Mouse (Mus musculus): ENCODE data around the gene Epb41l1.

The Epb41l1 gene

DNA sequence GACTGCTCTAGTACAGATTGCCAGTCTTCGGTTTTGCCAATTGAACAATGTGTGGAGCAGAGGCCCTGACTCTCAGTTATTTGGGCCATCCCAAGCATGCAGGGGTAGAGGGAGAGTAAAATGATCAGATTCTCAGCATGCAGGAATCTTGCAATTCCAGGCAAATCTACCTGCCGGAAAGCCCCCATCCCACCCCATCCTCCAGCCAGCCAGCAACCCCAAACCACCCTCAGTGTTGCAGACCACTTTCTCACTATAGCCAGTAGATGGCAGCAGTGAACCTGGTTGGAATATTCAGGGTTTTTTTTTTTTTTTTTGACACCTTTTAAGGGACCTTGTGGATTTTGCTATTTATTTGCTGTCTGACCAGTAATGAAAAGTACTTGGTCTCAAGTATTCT, 109.0 kb downstream of the Epb41l1 start:
- CTCF ChIA-PET: interaction anchor here (0.7 kb wide), 1 partner anchor 231 kb away, joined by 10 read pairs; no protein-coding TSS in a partner anchor

DNA sequence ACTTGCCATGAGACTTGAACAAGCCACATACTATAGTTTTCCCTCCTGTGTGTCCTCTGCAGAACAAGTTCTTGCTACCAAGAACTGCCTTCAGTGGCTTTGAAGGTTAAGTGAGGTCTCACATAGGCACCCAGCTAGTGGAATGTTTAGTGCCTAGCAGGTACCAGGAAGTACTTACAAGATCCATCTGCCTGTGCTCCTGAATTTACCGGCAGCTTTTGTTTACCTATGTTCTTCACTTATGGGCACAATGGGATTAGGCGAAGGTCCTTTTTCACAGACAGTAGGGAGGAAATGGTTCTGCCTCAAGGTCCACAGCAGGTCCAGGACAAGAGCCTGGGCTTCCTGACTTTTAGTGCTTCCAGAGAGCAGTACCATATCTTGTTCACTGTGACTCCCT, 112.5 kb downstream of the Epb41l1 start:
- CTCF ChIA-PET: no interaction called here

DNA sequence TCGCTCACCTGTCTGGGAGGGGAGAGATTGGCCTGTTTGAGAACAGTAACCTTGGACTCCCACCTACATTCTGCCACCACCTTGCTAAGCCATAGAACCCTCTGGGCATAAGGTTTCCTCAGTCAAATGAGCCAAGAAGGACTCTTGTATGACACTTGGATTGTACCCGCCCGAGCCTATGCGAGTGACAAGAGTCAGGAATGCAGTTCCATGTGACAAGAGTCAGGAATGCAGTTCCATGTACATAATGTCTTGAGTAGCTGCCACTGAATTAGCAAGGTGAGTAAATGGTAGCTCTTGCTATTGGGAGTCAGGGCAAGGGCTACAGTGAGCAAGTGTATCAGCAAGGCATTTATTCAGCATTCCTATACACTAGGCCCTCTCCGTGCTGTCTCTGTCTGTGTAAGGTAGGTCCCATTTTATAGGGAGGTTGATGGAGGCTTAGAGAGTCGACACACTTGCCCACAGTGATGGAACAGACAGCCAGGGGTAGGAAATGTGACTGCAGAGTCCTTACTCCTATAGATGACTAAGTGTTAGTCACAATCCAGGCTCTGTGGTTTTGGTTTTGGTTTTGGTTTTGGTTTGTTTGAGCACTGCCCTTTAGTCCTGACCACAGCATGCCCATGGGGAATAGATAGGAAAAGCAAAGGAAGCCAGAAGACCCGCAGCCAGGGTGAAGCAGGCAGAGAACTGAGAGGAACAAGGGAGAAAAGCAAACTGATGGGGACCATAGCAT, 118.3 kb downstream of the Epb41l1 start:
- CTCF ChIA-PET: no interaction called here

DNA sequence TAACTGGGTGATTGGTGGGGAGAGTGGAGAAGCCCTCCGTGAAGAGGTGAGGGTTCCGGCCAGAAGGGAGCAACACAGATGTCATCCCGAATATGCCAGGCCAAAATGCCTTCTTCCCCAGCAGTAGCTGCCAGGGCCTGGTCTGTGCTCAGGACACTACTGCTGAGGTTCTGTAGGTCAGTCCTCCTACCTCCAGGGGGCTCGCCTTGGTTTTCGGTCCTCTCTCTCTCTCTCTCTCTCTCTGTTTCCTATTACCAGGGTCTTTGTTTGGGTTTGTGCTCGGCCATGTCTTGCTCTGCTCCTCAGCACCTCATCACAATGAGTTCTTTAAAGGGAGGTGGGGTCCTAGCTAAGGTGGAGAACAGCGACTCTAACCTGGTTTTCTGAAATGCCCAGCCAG, 120.3 kb downstream of the Epb41l1 start:
- CTCF ChIA-PET: no interaction called here

DNA sequence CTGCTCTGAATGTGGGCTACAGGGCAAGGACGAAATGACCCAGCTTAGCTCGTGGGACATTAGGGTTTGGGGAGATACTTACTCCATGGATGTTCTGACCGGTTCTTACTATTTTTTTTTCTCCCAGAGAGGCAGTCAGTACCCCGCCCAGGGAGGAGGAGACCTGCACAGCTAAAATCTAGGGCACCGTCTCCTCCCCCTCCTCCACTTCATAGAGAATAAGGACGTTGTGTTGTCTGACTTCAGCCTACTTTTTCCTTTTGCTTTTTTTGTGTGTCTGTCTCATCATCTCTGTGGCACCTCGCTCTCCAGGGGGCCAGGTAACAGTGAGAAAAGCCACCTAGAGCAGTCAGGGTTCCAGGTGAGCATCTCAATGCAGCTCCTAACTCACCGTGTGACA, 121.7 kb downstream of the Epb41l1 start:
- CTCF ChIA-PET: no interaction called here

DNA sequence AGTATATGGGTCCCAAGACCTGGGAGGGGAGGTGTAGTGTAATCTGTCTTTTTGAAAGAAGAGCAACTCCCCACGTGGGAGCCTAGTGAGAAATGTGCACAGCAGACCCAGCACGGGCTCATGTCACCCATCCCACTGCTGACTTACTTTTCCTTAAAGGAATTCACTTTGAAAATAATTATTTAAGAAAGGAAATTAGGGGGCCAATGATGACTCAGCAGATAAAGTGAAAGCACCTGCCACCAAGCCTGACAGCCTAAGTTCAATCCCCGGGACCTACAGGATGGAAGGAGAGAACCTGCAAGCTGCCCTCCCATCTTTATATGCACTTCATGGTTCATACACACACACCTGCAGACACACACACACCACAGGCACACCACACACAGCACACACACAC, 123.1 kb downstream of the Epb41l1 start:
- CTCF ChIA-PET: no interaction called here

DNA sequence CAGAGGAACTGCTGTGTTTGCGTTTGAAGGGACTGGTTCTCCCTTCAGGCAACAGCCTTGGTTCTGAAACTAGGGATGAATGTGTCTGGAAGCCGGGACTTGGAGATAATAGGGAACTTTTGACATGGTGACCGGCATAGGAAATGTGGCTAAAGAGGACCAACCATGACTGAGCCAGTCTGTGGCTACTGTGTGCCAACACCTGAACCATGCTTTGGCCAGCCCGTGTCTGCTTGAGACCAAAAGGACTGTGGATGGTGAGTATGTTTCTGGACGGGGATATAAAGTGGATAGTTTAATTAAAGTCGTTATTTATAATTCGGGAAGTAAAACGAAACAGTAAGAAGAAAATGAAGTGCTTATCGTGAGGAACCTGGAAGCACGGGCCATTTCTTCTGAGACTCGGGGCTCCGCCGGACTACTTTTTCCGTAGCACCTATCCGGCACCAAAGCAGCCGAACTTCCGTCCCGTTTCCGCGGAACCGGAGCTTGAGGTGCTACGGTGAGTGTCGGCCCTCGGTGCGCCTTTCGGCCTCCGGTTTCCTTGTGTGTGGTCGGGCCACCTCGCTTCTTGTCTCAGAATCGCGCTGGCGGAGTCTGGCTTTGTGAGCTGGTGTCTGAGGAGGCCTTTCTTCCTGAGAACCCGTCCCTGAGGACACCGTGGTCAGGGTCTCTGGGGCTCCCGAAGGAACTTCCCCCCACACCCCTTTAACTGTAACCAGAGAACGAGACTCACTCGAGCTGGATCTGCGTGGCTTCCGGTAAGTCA, 126.6 kb downstream of the Epb41l1 start, which contains the start of gene Aar2:
Gene Aar2, plus strand, starts transcription at position 462 of the 769 bp plus-strand sequence.
- CTCF ChIA-PET: interaction anchor here (0.6 kb wide), 1 partner anchor 262 kb away, joined by 3 read pairs; no protein-coding TSS in a partner anchor

DNA sequence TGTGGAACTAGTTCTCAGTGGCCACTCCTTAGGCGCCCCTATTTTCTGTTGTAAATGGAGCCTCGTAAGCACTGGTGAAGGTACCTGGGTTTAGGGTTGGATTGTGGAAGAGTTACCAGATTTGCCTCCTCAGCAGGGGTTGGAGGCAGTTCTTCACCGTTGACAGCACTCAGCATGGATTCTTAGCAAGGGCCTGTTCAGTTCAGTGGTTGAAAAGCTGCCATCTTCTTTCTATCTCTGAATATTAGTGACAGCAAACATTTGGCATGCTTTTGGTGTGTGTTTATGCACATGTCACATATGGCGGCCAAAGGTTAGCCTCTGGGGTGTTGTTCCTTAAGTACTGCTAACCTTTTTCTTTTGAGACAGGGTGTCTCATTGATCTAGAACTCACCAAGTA, 131.7 kb downstream of the Epb41l1 start:
- CTCF ChIA-PET: no interaction called here

DNA sequence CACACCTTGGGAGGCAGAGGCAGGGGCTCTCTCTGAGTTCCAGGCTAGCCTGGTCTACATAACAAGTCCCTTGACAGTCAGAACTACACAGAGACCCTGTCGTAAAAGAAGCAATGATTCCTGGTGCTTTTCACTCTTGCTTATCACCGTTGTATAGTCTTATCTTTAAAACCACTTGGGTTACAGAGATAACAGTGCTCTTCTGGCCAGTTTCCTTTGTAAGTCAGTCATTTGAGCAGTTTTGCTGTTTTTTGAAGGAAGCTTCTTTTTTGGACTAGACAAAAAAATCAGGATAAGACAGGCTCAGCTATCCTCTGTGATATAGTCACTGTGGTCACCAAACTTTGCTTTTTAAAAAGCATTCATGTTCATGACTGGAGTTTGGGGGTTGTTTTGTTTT, 141.1 kb downstream of the Epb41l1 start:
- CTCF ChIA-PET: no interaction called here

DNA sequence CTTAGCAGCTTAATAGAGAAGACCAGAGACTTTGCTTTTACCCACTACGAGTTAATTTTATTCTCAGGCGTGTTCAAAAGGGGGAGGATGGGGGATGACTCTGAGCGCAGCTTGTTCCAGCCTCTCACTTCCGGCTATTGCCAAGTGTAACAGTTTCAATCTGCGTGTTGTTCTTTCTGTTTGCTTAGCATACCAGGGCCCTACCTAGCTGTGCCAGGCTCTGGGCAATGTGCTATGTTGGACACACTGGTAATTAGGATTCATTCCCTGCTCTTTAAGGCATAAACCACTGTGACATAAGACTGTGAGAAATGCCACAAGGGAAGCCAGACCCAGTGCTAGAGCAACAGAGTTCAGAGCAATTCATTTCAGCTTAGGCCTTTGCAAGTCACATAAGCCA, 142.8 kb downstream of the Epb41l1 start:
- CTCF ChIA-PET: interaction anchor here (0.5 kb wide), 1 partner anchor 277 kb away, joined by 8 read pairs; no protein-coding TSS in a partner anchor

DNA sequence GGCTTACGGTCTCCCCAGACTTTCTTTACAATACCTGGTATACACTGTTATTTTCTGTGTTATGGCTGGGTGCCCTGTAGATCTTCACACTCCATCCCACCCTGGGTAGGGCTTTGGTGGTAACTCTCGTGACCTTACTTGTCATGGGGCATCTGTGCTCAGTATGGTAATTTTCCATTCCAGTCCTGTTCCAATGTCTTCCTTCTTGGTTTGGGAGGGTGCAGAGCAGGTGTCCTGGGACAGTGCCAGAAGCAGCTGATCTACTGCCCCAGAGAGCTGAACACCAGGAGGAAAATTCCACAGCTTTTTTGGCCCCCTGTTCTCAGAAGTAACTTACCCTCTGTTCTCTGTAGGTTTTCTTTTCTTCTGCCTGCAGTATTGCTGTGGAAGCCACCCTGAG, 145.8 kb downstream of the Epb41l1 start:
- CTCF ChIA-PET: interaction anchor here (0.5 kb wide), 2 partner anchors 37 to 1002 kb away, joined by 3 to 4 read pairs; no protein-coding TSS in a partner anchor

DNA sequence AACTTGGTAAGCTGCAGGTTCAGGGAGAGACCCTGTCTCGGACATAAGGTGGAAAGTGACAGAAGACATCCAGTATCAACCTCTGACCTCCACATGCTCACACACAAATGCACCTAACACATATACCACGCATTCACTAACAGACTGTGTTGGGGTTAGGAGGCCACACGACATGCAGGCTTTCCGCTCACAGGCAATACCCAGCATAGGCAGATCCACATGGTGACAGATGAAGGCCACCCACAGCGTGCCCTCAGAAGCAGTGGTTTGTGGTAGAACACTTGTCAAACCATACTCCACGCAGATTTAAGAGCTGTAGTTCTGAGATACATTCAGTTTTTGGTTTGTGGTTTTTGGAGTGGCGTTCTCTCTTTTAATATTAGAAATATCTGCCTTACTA, 147.9 kb downstream of the Epb41l1 start:
- CTCF ChIA-PET: no interaction called here

DNA sequence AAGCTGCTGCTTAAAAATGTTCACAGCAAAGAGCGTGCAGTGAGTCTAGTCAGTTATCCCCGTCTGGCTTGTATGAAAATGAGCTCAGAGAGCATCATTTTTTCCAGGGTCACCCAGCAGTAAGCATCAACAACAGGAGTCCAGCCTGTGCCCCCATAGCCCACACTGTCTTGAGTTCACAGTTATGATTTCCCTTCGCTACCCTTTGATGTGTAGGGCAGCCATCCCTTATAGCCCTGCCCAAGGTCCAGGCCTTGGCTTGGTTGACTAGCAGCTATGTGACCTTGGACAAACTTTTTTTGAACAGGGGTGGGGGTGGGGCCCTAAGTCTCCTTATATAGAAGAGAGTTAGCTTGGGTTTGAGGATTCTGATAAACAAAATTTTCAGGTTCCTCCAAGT, 148.6 kb downstream of the Epb41l1 start:
- CTCF ChIA-PET: no interaction called here

DNA sequence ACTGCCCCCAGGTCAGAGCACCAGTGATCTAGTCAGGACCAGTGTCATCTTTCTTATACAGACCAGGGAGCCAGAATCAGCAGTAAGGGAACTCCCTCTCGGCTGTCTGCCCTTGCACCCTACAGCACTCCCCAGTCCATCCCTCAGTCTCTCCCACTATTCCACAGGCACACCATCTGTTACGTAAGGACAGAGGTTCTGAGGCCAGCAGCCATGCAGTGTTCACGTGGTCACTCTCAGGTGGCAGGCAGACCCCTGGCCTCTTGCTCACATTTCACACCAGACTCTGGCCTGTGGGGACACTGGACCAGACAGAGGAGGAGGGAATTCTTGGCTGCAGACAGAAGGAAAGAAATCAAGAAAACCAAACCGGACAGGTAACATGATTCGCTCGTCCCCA, 150.8 kb downstream of the Epb41l1 start:
- CTCF ChIA-PET: no interaction called here

DNA sequence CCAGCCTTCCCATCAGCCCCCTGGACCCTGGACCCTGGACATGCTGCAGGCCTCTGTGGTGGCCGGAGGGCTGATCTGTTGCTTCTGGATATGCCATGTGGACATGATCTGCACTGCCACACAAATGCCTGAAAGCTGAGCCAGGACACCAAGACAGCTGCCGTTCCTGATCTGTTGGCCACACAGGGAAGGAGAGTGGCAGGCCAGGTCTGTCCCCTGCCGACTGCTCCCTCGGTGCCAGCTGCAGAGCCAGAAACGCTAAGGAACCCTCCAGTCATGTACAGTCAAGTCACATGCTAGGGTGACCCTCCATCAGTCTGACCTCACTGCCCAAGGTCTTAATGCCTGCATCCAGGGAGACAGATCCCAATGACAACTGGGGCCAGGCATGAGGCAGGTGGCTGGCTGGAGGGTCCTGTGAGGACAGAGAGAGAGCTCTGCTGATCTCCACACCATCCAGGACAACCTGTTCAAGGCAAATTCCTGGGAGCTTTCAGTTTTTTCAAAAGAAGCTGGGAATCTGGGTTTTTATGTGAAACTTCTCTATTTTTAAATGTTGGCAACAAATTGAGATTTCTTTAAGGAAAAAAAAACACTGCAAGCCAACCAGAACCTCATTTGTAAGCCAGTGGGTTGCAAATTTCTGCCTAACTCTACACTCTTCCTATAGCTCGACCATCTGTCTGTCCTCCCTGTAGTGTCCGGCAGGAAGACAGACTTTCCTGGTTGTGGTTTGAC, 156.3 kb downstream of the Epb41l1 start:
- CTCF ChIA-PET: no interaction called here

DNA sequence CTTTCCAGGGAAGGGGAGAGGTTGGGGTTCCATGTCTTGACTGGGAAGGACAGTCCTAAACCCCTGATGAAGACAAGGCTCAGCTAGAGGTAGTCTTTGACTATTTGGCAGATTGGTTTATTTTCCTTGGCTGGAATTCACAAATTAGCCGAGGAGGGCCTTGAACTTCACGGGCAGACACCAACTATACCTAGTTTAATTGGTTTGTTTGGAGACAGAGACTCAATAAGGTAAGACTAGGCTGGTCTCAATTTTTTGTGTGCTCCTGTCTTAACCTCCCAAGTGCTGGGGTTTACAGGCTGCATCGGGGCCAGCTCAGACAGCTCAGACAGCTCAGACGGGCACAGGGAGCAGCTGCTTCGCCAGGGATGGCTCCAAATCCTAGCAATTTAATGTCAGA, 159.8 kb downstream of the Epb41l1 start:
- CTCF ChIA-PET: no interaction called here

DNA sequence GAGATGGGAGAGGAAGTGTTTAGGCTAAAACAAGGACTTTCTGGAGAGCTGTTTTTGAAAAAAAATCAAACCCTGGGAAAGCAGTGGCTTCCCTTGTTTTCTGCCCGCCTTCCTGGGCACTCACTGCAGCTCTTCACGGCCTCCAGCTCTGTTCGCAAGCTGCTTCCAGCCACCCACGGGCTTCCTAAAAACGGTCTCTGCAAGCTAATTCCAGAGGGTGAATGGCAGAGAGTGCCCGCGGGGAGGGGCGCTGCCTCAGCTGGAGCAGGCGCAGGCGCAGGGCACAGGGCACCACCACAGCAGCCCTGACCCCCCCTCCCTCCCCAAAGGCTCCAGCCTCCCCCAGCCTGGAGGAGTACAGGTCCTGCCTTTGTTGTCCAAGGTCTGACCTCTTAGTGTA, 160.5 kb downstream of the Epb41l1 start:
- CTCF ChIA-PET: no interaction called here

DNA sequence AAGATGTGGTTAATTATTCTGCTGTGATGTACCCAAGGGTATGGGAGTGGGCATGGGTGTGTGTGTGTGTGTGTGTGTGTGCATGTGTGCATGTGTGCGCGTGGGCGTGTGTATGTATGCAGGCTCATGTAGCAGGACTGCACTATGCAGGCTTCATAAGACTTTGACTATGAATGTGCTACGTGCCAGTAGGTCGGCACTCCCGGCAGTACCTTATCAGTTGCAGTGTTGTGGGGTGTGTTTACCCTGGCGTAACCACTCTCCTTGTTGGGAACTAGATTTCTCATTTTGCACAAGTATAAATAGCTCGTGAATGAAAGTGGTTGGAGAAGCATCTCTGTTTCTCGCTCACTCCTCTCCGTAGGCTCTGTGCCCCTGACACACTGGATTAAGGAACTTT, 162.2 kb downstream of the Epb41l1 start:
- CTCF ChIA-PET: no interaction called here

DNA sequence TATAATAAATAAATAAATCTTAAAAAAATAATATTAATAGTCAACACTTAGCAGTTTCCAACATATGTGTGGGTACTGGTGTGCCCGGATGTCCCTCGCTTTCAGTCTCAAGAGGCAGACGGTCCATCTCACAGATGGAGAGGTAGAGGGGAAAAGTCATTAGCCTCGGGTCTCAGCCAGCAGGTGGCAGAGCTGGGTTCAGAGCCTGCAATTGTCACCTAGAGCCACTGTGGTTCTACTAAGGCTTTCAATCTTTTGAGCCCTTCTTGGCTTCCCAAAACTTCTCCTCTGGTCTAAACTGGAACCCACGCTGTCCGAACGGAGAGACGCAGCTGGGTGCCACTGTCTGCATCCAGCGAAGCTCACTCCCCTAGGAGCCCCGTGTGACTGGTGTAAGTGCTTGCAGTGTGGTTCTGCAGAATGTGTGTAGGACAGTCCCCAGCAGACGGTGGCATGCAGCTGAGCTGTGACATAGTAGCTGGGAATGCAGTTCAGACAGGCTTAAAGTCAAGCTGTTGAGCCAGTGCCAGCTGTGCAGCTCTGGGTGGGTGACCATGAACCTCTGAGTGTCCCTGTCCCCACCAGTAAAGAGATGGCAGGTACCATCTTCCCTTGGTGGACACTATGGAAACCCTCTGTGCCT, 163.6 kb downstream of the Epb41l1 start:
- CTCF ChIA-PET: no interaction called here

DNA sequence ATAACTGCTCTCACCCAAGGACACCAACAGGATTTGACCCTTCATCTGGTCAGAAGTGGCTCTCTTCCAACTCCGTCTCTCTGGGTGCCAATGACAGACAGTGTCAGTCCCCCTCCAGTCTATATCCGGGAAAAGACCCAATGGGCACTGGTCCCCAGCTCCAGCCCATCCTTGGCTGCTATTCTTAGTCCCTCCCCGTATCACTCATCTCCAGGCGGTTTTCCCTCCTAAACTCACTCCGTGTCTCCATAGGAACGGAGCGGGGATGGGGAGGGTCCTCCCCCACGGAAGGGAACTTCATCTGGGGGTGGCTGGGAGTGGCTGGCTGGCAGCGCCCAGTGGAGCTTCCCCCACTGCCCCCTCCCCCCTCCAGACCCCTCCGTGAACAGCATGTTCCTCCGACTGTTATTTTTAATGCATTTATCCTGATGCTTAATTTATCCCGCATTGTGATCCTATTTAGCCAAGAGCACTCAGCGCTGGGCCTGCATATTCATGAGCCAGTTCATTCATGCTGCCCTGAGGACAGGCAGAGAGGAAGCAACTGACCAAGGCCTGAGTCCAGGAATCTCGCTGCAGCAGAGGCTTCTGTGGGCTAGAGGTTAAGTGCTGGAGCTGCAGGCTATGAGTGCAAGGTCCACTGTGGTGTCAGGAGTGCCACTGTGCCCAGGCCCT, 164.2 kb downstream of the Epb41l1 start:
- CTCF ChIA-PET: no interaction called here

DNA sequence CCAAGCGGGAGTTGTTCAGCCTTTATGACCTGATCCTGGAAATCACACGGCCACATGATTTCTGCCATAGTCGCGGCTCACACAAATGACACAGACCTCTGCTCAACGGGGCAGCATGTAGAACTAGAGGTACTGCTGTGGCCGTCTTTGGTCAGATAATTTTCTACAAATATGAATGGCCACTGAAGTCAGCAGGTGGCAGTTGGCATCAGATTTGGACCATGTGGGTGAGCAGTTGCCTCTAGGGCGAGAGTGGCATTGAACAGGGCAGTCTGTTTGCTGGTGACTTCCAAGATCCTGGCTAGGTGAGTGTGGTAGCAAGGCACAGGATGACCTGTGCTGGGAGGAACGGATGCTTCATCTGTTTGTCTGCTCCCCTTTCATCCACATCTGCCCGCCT, 168.8 kb downstream of the Epb41l1 start:
- CTCF ChIA-PET: no interaction called here

Measured in spleen, embryonic (tissue).